Mouse (Mus musculus) thymus, postnatal 10 days (tissue): Measurements from ENCODE around the gene Zfp143.
A peak's percentile ranks its signal among the peaks of the same experiment; 100 is the strongest.
"Not testable (repeated sequence)": the region's sequence is repeated elsewhere in the genome, so short reads cannot be mapped to it uniquely, and the experiment has no call there.

Experiments
- DNase-seq, 2 experiments: peaks; one replicate each; pipeline ENCODE4 v3.0.0; 2021; ENCODE audit warnings: low spot score in 2 of 2

Zfp143 gene

GRCm38 (mm10) chr7:110061199-110061751 is at the start of gene Zfp143:
Gene Zfp143 (plus strand): TSS chr7:110061217.
- peak; percentile 100 for DNase-seq

- no peak for DNase-seq
These were observed 49.6 kb upstream of the Zfp143 start for GRCm38 (mm10) chr7:110011417-110011816.

DNA sequence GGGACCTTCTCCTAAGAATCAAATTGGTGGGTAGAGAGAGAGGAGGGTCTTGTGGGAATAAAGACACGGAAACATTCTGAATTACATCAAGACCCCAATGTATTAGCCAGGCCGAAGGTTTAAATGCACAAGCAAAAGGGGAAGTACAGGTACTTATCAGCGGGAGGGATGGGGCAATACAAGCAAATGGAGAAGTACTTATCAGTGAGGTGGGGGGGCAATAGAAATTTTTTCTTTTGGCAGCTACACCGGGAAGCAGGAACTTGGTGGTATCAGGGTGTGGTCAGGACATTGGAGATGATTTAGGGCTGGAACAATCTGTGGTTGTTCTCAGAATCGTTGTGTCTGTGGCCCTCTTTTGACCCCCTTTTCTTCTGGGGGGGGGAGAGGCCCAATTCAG is 46.7 kb upstream of the Zfp143 start:
- DNase-seq, result no peak

GRCm38 (mm10) chr7:110018117-110018630 is 42.8 kb upstream of the Zfp143 start, which contains the start of gene Ipo7:
Gene Ipo7 (plus strand): TSS chr7:110018274.
- peak; percentile 86 to 87 for DNase-seq

- DNase-seq, result peak in 1 of 2 experiments; percentile 19
These were observed 42.2 kb upstream of the Zfp143 start for GRCm38 (mm10) chr7:110018631-110019482.

GRCm38 (mm10) chr7:110023553-110023952 is 37.5 kb upstream of the Zfp143 start:
- DNase-seq, result no peak

DNA sequence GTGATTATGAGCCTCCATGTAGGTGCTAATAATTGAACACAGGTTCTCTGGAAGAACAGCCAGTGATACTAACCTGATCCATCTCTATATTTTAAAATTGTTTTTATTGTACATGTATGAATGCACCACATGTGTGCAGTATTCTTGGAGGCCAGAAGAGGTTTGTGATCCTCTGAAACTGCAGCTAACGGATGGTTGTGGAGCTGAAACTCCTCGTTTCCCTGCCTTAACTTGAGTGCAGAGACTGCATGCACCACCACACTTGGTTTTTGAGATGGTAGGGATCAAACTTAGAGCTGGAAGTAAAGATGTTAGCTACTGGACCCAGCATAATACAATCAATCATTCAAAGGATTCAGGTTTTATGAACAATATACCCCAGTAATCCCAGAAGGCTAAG is 34.4 kb upstream of the Zfp143 start:
- DNase-seq, result no peak

DNA sequence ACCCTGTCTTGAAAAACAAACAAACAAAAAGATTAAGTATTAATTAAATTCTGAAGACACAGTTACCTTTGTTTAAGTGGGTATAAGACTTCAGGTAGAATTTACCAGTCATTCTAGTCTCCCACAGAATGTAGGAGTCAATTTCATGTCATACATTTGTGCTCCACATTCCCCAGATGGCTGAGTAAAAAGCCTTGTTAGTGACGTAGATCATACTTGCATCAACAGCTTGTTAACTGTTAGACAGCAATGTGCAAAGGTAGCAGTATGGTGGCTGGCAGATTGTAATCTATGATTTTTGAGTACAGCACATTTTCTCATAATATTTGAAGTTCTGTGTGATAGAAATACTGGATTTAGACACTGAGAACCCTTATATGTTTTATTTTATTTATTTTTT is 32.2 kb upstream of the Zfp143 start:
- DNase-seq, result no peak

DNA sequence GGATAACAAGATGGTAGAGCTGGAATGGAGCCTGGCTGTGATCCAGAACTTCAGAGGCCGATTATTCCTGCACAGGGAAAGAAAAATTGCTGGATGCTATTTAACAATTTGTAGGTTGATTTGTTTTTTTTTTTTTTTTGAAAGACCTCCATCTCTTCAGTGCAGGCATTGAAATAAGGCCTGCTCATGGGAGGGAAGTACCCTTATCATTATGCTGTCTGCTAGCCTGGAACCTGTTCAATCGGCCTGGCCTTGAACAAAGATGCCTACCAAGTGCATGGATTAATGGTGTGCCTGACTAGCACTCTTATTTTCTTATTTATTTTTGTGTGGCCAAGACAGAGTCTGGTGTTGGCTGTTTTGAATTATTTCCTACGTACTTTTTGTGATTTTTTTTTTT is 30.7 kb upstream of the Zfp143 start:
- no peak for DNase-seq

- DNase-seq, result not testable (repeated sequence)
These were observed 3.3 kb upstream of the Zfp143 start for GRCm38 (mm10) chr7:110057723-110058122.

GRCm38 (mm10) chr7:110059092-110059785 is 1.8 kb upstream of the Zfp143 start:
- peak; percentile 10 to 46 for DNase-seq

- no peak for DNase-seq
These were observed 830 bp upstream of the Zfp143 start for GRCm38 (mm10) chr7:110060106-110060668.

DNA sequence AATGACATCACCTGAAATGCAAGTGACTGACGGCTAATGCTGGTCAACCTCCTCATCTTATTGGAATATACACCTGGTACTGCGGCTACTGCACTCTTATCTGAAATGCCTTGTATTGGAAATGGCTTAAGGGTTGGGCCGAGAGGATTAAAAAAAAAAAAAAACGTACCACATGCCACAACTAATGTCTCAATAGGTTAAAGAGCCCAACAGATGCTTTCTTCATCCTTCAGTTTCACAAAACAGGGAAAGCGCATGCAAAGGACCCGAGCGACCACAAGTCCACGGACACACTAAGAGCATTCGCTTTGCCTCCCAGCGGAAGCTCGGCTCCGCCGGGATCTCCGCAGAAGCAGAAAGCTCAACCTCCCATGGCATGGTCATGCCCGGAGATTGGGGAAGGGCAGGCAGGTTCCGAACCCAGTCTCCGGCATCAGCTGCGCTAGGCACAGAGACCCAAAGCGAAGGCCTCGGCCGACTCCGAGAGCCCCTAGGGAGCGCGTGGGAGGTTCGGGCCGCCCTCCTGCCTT is 283 bp upstream of the Zfp143 start:
- peak in 1 of 2 experiments; percentile 11 for DNase-seq

- peak; percentile 79 to 86 for DNase-seq
These were observed 796 bp downstream of the Zfp143 start for GRCm38 (mm10) chr7:110061752-110062273.

- no peak for DNase-seq
These were observed 2.7 kb downstream of the Zfp143 start for GRCm38 (mm10) chr7:110063731-110064130.

GRCm38 (mm10) chr7:110069070-110069469 is 8.1 kb downstream of the Zfp143 start:
- DNase-seq, result no peak

GRCm38 (mm10) chr7:110078168-110078567 is 17.2 kb downstream of the Zfp143 start:
- no peak for DNase-seq

GRCm38 (mm10) chr7:110083386-110084165 is 22.6 kb downstream of the Zfp143 start:
- DNase-seq, result peak; percentile 21 to 68

DNA sequence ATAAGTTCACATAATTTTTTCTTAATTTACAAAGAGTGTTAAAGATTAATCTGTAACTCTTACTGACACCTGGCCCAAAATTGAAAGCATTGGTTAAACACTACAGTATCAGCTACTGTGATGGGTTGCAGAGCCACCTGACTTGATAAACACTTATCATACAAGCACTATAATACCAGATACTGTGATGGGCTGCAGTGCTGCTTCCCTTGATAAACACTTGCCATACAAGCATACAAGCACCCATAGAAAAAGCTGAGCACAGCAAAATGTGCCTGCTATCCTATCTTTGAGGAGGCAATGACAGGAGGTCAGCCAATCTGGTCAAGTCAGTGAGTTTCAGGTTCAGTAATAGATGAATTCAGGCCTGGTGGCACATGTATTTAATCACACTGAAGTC is 24.2 kb downstream of the Zfp143 start:
- DNase-seq, result no peak

- DNase-seq, result no peak
These were observed 26.9 kb downstream of the Zfp143 start for GRCm38 (mm10) chr7:110087914-110088313.

- no peak for DNase-seq
These were observed 30.7 kb downstream of the Zfp143 start for GRCm38 (mm10) chr7:110091670-110092069.
